Mouse (Mus musculus) natural killer cell, adult 2 months (primary cell): ENCODE data around the gene Trim33.
A peak's percentile ranks its signal among the peaks of the same experiment; 100 is the strongest.

ENCODE experiments used
- DNase-seq, 2 experiments: peaks; one replicate each; pipeline ENCODE4 v3.0.0; 2022; ENCODE audit warnings: low spot score in 2 of 2

Gene Trim33

DNA sequence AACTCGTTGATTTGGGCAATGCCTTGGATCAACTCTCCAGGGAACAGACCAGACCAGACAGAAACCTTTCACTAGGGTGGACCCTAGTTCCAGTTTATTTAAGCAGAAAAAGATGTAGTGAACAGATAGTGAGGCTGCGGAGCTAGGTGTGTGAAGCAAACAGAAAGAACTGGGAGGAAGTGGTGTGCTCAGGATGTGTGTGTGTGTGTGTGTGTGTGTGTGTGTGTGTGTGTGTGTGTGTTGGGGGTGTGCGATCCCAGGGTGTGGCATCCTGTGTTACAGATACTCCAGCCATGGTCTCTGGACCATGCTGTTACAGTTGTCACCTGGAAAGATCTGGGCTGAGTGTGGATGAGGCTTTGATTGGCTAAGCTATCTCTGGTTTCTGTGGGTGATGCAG, 118.4 kb downstream of the Trim33 start:
- peak; percentile 46 to 55 for DNase-seq

DNA sequence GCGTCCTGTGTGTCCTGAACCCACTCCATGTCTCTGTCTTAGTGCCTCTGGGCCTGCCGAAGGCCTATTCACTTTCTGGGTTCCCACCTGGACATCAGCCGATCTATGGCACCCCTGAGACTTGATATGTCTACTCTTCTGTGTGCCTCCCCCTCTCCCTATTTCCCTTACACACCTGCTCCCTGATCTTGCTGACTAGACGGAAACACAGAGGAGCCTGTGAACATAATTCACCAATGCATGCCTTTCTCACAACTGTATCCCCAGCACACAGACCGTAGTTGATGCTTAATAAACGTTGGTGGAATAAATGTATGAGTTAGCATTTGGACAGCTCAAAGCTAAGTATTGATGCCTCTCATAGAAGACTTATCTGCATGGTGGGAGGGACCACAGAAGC, 121.7 kb downstream of the Trim33 start:
- no peak for DNase-seq

DNA sequence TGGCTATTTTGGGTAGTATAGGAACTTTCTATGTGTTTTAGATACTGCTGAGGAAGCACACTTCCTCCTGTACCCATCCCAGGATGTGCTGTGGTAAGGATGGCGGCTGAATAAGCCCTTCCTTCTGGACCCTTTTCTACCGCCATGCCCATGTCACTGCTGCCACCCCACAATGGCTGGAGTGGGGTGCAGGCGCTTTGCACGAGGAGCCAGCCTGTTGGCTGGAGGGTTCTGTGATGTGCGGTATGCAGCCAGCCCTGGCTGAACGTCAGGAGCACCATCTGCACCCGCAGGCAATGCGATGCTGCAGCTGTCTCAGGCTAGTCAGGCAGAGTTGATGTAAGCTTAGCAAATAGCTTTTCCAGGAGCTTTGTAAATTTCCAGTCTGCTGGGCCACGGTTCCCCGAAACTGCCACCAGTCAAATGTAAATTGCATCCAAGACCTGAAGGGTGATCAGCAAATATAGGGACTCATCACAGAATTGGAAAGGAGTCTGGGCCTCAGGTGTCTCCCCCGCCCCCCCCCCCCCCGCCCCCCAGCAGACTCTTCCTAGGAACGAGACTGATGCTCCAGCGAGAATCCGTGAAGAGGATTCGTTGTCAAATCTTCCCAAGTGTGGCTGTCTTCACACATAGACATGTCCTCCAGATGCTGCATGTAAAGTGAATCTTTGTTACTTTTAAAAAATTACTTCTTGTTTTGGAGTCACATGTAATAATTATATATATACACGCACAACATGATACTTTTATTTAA, 122.4 kb downstream of the Trim33 start:
- DNase-seq, result no peak

DNA sequence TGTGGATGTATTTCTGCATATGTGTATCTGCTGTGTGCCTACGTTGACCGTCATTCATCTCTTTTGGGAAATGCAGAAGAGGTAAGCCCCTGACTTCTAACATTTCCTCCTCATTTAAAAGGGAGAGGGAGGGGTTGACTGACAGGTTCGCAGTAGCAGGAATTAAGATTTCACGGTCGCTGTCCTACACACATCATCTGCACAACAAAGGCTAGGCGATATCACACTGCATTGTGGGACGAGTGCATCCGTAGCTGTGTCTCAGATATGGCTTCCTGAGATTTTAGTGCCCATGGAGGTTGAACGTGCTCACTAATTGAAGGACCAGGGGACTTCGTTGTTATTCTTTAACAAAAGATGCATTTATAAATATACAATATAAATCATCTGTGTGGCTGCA, 123.1 kb downstream of the Trim33 start:
- DNase-seq, result no peak

DNA sequence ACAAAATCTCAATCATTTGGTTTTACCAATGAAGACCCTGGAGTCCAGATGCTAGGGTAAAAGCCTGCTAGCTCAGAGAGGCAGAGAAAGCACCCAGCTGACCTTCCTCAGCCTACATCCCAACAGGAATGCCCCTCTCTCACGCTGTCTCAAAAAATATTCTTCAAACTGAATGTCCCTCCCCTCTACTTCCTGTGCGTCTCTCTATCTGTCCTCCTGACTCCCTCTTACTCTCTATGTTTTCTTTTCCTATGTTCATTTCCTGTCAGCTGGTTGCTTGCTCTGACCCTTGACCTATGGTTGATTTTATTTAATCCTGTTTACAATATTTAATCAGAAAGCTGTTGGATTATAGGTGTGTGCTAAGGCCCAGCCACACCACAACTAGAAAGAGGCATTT, 126.0 kb downstream of the Trim33 start:
- no peak for DNase-seq

DNA sequence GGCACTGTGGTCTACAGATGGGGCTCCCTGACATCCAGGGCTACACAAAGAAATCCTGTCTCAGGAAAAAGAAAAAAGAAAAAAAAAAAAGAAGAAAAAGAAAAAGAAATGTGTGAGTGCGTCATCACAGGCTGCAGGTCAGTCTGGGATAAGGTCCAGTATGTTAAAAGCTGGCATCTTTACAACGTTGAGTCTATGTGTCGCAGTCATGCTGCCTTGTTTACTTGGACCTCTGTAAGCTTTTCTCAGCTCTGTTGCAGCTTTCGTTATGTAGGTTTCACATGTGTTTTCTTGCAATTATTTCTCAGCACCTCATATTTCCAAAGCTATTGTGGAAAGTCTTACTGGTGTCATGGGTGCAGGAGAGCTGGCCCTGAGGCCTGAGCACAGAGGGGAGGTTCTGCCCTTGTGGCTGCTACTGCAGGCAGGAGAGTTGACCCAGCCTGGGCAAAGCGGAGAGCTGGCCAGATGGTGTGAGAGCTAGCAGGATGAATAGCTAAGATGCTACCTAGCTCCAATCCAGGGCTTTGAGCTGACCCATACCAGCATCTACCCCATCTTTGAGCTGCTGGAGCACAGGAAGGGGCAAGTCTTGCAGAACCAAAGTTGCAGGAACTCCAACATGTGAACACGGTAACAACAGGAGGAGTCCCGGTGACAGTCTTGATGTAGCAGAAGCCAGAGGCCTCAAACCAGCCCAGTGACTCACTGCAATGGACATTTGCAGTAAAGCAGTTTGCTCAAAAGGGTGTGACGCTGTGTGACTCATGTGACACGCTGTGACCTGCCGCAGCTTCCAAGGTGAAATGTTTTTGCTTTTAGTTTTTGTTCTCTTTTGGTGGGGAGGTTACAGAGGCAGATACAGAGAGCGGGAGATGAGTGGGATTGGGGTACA, 127.0 kb downstream of the Trim33 start:
- DNase-seq, result peak; percentile 40 to 57
